Mouse (Mus musculus) liver, adult 2 months (tissue): ENCODE measurements at regions not wholly inside any gene's neighbourhood (a gene's known extent, or its start where the extent isn't known, plus 50 kb on each side); places are given as distances from the start of the nearest gene placed in this dataset.

ENCODE experiments used
- CTCF ChIP-seq: fragments of 200-500 bp; IDR thresholded peaks from 2 replicates; pipeline ENCODE4 v1.5.1; 2011; ENCODE audit warnings: low read depth, low read length, control low read depth
- POLR2A ChIP-seq: fragments of 200-500 bp; IDR thresholded peaks from 2 replicates; pipeline ENCODE4 v1.6.1; 2011; ENCODE audit warnings: low read length, control low read depth; ENCODE audit not compliant: insufficient read depth; ENCODE audit errors: extremely low read depth

DNA sequence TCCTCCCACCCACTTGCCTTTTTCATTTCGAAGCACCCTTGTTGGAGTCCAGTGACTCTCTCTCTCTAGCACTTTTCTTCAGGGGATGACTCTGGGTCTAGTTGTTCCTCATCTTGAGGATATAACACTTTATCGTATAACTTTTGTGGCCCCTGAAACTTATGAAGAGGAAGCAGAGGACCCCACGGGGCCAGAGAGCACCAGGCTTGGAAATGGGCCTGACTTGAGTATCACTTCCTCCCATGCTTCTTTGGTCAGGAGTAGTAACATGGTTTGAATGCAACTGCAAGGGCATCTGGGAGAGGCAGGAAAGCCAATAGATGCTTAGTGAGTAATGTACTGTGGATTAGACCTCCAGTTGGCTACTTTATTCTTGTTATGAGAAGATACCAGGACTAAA, 65.2 kb downstream of the Nog start:
- TF ChIP-seq POLR2A (no peak), CTCF (no peak)
